Mouse (Mus musculus): Measurements from ENCODE around the gene BC030867. TPM values are rescaled to one million over a fixed set of nuclear protein-coding genes. Genes with fewer than 3 reads are reported as not detected.
"Not testable (repeated sequence)": the region's sequence is repeated elsewhere in the genome, so short reads cannot be mapped to it uniquely, and the experiment has no call there.

BC030867 gene
- polyA plus RNA-seq, 1 experiment from 2014 or later, result 4.6 TPM

DNA sequence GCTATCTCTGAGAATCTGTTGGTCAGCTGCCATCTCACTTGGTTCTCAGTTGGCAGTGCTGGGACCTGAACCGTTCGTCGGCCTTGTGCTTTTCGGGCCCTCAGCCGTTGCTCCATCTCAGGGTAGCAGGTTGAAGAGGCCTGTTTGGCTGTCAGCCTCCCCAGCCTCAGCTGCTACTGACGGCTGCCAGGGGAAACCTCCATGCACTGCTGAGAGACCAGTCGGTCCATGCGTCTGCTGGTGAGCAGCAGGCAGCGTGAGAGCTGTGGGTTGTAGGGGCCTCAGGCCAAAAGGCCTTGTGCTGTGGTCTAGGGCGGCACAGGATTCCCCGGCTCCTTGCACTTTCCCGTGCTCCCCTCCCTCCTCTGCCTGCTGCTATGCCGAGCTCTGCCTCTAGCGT, 17.1 kb downstream of the BC030867 start:
- Histone ChIP-seq H3K9me3 (no peaks in the 10 kb centered on the region), H3K9ac (replicated peaks) (0 out of 2 replicates have a peak overlapping the region, but pooled peaks have one; percentile 16), H3K36me3 (peaks cover 8% of the 10 kb centered on the region), H3K27ac (no peak overlapping the region), H3K27me3 (no peaks in the 10 kb centered on the region), H3K4me3 (replicated peaks) (no peak overlapping the region), H3K4me1 (replicated peaks) (0 out of 2 replicates have a peak, but pooled peaks cover 5% of the 10 kb centered on the region), H3K4me2 (replicated peaks) (no peak overlapping the region)
- WGBS, result 70% methylated on average over 13 of the region's 14 CpGs
- ATAC-seq, result no peak

GRCm38 (mm10) chr11:102266631-102267355, 18.1 kb downstream of the BC030867 start:
- Histone ChIP-seq H3K4me2 (replicated peaks) (no peak overlapping the region), H3K9me3 (no peaks in the 10 kb centered on the region), H3K27ac (no peak overlapping the region), H3K36me3 (peaks cover 5% of the 10 kb centered on the region; the same call in 1 of the 2 replicates), H3K4me1 (replicated peaks) (0 out of 2 replicates have a peak, but pooled peaks cover 5% of the 10 kb centered on the region), H3K27me3 (no peaks in the 10 kb centered on the region), H3K4me3 (replicated peaks) (no peak overlapping the region), H3K9ac (replicated peaks) (no peak overlapping the region)
- WGBS, result 88% methylated on average over 8 of the region's 8 CpGs
- ATAC-seq, result 0 out of 2 replicates have a peak, but pooled peaks have one; percentile 14

DNA sequence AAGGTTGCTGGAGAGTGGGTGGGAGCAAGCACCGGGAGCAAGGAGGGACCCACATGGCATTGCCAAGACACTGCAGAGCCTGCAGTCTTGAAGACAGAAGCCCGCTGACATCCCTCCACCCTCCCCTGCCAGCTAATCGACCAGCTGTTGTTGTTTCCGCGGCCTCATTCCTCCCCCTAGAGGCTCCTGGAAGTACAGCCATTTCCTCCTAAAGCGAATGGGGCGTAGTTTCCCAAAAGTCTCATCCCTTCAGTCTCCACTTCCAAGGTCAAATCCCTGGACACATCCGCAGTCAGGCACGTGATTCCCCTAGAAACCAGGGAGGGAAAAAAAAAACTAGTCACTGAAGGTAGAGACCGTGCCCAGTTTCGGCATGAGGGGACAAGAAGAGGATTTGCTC, 18.8 kb downstream of the BC030867 start:
- Histone ChIP-seq H3K9me3 (no peaks in the 10 kb centered on the region), H3K36me3 (peaks cover 2% of the 10 kb centered on the region; the same call in 1 of the 2 replicates), H3K4me2 (replicated peaks) (no peak overlapping the region), H3K4me3 (replicated peaks) (no peak overlapping the region), H3K27me3 (no peaks in the 10 kb centered on the region), H3K27ac (no peak overlapping the region), H3K4me1 (replicated peaks) (0 out of 2 replicates have a peak, but pooled peaks cover 5% of the 10 kb centered on the region), H3K9ac (replicated peaks) (no peak overlapping the region)
- 8% methylated on average over 11 of the region's 11 CpGs for WGBS
- ATAC-seq, result peak; percentile 82

GRCm38 (mm10) chr11:102268520-102269244, 20.0 kb downstream of the BC030867 start, which contains the start of gene Asb16:
Gene Asb16 (plus strand): TSS chr11:102268743.
- WGBS, result 86% methylated on average over 12 of the region's 12 CpGs
- no peak for ATAC-seq
- no peaks in the 10 kb centered on the region for H3K9me3 ChIP-seq

DNA sequence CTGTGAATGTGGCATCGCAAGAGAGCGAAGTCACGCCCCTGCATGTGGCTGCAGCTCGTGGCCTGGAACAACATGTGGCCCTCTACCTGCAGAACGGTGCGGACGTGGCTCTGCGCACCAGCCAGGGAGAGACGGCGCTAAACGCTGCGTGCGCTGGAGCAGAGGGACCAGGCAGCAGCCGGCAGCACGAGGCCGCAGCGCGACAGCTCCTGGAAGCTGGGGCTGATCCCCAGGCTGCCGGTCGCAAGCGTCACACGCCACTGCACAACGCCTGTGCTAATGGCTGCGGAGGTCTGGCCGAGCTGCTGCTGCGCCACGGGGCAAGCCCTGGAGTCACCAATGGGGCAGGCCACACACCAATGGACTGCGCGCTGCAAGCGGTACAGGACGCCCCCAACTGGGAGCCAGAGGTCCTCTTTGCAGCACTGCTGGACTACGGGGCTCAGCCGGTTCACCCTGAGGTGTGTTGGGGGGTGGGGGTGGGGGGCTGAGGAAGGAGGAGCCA, 27.8 kb downstream of the BC030867 start:
- WGBS, result under 1% methylated on average over 33 of the region's 33 CpGs
- H3K9ac ChIP-seq (replicated peaks), result peak overlapping the region; percentile 67
- H3K27me3 ChIP-seq, result peaks cover 23% of the 10 kb centered on the region
- H3K4me1 ChIP-seq (replicated peaks), result peaks cover 11% of the 10 kb centered on the region
- no peaks in the 10 kb centered on the region for H3K9me3 ChIP-seq
- peak overlapping the region; percentile 80 for H3K4me2 ChIP-seq (replicated peaks)
- no peaks in the 10 kb centered on the region for H3K36me3 ChIP-seq
- ATAC-seq, result peak; percentile 79
- peak overlapping the region; percentile 36 for H3K4me3 ChIP-seq (replicated peaks)
- H3K27ac ChIP-seq, result 0 out of 2 replicates have a peak overlapping the region, but pooled peaks have one; percentile 5

More at GRCm38 (mm10) chr11:102268520-102269244, 20.0 kb downstream of the BC030867 start, which contains the start of gene Asb16:
- no peak within 1 kb of the TSS for H3K4me3 ChIP-seq (replicated peaks)
- no peak within 1 kb of the TSS for H3K27ac ChIP-seq
- no peaks in the 10 kb centered on the region for H3K36me3 ChIP-seq
- no peak within 1 kb of the TSS for H3K9ac ChIP-seq (replicated peaks)
- 0 out of 2 replicates have a peak, but pooled peaks cover 5% of the 10 kb centered on the region for H3K4me1 ChIP-seq (replicated peaks)
- H3K4me2 ChIP-seq (replicated peaks), result no peak within 1 kb of the TSS
- H3K27me3 ChIP-seq, result no peaks in the 10 kb centered on the region

- Histone ChIP-seq H3K27me3 (peaks cover 23% of the 10 kb centered on the region), H3K36me3 (no peaks in the 10 kb centered on the region), H3K9ac (replicated peaks) (no peak overlapping the region), H3K9me3 (no peaks in the 10 kb centered on the region), H3K4me3 (replicated peaks) (no peak overlapping the region), H3K4me2 (replicated peaks) (no peak overlapping the region), H3K4me1 (replicated peaks) (peaks cover 11% of the 10 kb centered on the region), H3K27ac (no peak overlapping the region)
- no peak for ATAC-seq
- WGBS, result 57% methylated on average over 7 of the region's 12 CpGs
These were observed 29.1 kb downstream of the BC030867 start for GRCm38 (mm10) chr11:102277754-102278153.

GRCm38 (mm10) chr11:102279595-102279994, 30.9 kb downstream of the BC030867 start:
- 92% methylated on average over 3 of the region's 3 CpGs for WGBS
- H3K9ac ChIP-seq (replicated peaks), result no peak overlapping the region
- H3K27ac ChIP-seq, result no peak overlapping the region
- H3K36me3 ChIP-seq, result no peaks in the 10 kb centered on the region
- ATAC-seq, result no peak
- H3K27me3 ChIP-seq, result peaks cover 23% of the 10 kb centered on the region
- H3K4me1 ChIP-seq (replicated peaks), result peaks cover 11% of the 10 kb centered on the region
- no peak overlapping the region for H3K4me2 ChIP-seq (replicated peaks)
- H3K9me3 ChIP-seq, result no peaks in the 10 kb centered on the region
- no peak overlapping the region for H3K4me3 ChIP-seq (replicated peaks)

DNA sequence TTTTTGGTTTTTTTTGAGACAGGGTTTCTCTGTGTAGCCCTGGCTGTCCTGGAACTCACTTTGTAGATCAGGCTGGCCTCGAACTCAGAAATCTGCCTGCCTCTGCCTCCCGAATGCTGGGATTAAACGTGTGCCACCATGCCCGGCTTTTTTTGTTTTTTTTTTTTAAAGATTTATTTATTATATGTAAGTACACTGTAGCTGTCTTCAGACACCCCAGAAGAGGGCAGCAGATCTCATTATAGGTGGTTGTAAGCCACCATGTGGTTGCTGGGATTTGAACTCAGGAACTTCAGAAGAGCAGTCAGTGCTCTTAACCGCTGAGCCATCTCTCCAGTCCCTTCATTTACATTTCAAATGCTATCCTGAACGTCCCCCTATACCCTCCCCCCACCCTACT, 31.6 kb downstream of the BC030867 start:
- not testable (repeated sequence) for H3K4me2 ChIP-seq (replicated peaks); H3K36me3 ChIP-seq; H3K9ac ChIP-seq (replicated peaks); H3K27ac ChIP-seq; H3K4me3 ChIP-seq (replicated peaks); ATAC-seq; H3K9me3 ChIP-seq
- peaks cover 12% of the 10 kb centered on the region for H3K4me1 ChIP-seq (replicated peaks)
- peaks cover 20% of the 10 kb centered on the region for H3K27me3 ChIP-seq
- WGBS, result 69% methylated on average over 6 of the region's 6 CpGs

GRCm38 (mm10) chr11:102283922-102284321, 35.2 kb downstream of the BC030867 start:
- peak overlapping the region; percentile 83 for H3K4me2 ChIP-seq (replicated peaks)
- H3K36me3 ChIP-seq, result peaks cover 19% of the 10 kb centered on the region
- no peak overlapping the region for H3K9ac ChIP-seq (replicated peaks)
- H3K27me3 ChIP-seq, result no peaks in the 10 kb centered on the region
- ATAC-seq, result 0 out of 2 replicates have a peak, but pooled peaks have one; percentile 25
- whole genome bisulfite sequencing, result 90% methylated on average over 6 of the region's 6 CpGs
- H3K4me1 ChIP-seq (replicated peaks), result peaks cover 26% of the 10 kb centered on the region
- H3K27ac ChIP-seq, result peak overlapping the region; percentile 85
- H3K4me3 ChIP-seq (replicated peaks), result peak overlapping the region; percentile 74
- no peaks in the 10 kb centered on the region for H3K9me3 ChIP-seq

- H3K27me3 ChIP-seq, result no peaks in the 10 kb centered on the region
- whole genome bisulfite sequencing, result under 1% methylated on average over 32 of the region's 32 CpGs
- H3K4me3 ChIP-seq (replicated peaks), result peak within 1 kb of the TSS; percentile 74
- H3K27ac ChIP-seq, result peak within 1 kb of the TSS; percentile 85
- peak within 1 kb of the TSS; percentile 87 for H3K9ac ChIP-seq (replicated peaks)
- peaks cover 26% of the 10 kb centered on the region for H3K36me3 ChIP-seq
- ATAC-seq, result peak; percentile 89
- H3K9me3 ChIP-seq, result no peaks in the 10 kb centered on the region
- H3K4me1 ChIP-seq (replicated peaks), result peaks cover 32% of the 10 kb centered on the region
- peak within 1 kb of the TSS; percentile 83 for H3K4me2 ChIP-seq (replicated peaks)
These were observed 35.9 kb downstream of the BC030867 start, which contains the start of gene Tmub2 for GRCm38 (mm10) chr11:102284501-102285094. Gene Tmub2 (plus strand): TSS chr11:102284931.

DNA sequence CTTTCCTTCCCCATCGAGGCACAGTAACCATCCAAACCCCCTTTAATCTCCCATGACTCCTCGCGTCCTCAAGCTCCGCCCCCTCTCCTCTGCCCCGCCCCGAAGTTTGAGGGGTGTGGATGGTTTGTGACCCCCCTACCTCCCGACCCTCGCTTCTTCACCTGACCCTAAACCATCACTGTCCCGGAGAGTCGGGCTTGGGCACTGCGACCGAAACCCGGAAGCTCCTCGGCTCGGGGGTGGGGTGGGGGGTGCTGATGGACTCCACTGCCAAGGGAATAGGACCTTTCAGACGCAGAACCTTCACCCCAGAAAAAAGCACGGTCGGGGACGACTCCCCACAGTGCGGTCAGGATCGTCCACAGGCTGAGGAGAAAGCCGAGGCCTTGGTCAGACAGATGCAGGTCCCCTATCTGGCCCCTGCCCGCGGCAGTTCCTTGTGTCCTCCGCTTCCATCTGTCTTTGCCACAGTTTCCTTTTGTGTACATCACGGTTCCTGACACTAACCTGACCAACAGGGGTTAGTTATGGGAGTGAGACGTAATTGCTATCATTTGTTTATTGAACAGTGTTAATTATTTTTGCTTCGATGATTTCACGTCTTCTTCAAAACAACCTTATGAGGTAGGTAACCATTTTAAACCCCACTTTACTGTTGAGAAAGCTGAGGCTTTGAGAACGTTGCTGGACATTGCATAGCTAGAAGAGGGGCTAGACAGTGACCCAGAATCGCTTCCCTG, 36.6 kb downstream of the BC030867 start:
- no peaks in the 10 kb centered on the region for H3K9me3 ChIP-seq
- H3K9ac ChIP-seq (replicated peaks), result peak overlapping the region; percentile 87
- peaks cover 32% of the 10 kb centered on the region for H3K4me1 ChIP-seq (replicated peaks)
- peak; percentile 69 for ATAC-seq
- WGBS, result 6% methylated on average over 31 of the region's 31 CpGs
- H3K27me3 ChIP-seq, result no peaks in the 10 kb centered on the region
- H3K36me3 ChIP-seq, result peaks cover 31% of the 10 kb centered on the region
- peak overlapping the region; percentile 74 for H3K4me3 ChIP-seq (replicated peaks)
- H3K4me2 ChIP-seq (replicated peaks), result peak overlapping the region; percentile 83
- peak overlapping the region; percentile 85 for H3K27ac ChIP-seq
